Mouse (Mus musculus) gonadal fat pad, adult 2 months (tissue): Measurements from ENCODE around the gene Sh3yl1. TPM values are rescaled to one million over a fixed set of nuclear protein-coding genes. Genes with fewer than 3 reads are reported as not detected.

ENCODE experiments used
- DNase-seq: peaks from one replicate; pipeline ENCODE4 v3.0.0-alpha.2; 2012; ENCODE audit warnings: low read depth
- polyA plus RNA-seq: library from polyadenylated mRNA; depleted of rRNA; stranded (reverse); fragments of >200 nt; gene quantifications from 2 replicates; pipeline ENCODE4 v1.2.3, GENCODE M21; 2012; rRNA removed

The Sh3yl1 gene
- polyA plus RNA-seq, 1 experiment, result 5.8 TPM

DNA sequence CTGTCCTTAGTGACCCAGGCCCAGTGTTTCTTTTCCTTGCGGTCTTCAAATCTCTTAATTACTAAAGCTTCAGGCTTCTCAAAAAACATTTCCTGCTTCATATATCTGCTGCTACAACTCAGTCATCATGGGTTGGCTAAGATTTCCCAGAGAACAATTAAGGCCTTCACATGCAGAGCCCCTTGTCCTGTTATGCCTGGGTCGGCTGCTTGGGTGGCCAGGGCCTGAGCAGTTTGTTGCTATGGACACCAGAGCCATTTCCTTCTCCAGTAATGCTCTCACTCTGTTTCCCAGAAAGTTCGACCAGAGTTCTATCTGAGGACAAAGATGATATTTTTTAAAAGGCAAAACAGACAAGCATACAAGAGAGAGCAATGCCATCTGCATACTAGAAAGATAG lies 32.7 kb downstream of the Sh3yl1 start:
- no peak for DNase-seq

DNA sequence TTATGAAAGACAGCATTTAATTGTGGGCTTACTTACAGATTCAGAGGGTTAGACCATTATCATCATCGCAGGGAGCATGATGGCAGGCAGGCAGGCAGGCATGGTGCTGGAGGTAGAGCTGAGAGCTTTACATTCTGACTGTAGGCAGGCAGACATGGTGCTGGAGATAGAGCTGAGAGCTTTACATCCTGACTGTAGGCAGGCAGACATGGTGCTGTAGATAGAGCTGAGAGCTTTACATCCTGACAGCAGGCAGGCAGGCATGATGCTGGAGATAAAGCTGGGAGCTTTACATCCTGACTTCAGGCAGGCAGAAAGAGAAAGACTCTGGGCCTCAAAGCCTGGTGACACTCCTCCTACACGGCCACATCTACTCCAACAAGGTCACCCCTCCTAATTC lies 59.2 kb downstream of the Sh3yl1 start:
- no peak for DNase-seq

DNA sequence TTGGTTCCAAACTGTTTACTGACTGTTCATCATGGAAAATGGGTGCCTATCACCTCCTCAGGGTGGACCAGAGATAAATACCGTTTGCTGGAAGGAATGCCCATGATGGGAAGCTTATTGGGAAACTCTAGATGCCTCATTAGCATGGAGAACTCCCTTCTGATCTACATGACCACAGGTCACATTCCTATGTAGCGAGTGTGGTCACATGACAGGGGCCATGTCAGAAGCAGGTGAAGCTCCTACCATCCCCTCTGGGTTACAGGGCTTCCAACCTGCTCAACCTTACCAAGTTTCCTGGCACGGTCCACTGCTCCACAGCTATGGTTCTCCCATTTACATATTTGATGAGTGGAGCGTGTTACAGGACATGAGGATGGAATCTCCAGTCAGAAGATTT lies 92.3 kb downstream of the Sh3yl1 start:
- DNase-seq, result no peak

DNA sequence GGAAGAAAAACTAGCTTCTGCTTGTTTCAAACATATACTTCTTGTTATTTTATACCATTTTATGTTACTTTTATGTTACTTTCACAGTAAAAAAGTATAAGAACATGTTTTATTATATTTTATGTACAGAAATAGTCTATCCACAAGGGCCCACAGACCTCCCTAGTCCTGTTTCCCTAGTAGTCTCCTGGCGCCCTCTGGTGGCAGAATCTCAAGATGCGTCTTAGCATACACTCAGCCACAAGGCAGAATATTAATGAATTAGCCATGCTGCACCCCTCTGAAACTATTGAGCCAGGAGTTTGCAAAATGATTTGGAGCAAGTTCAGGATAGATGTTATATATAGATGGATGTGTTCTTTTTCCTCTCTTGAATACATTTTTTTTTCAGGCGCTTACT lies 93.5 kb downstream of the Sh3yl1 start:
- DNase-seq, result no peak

DNA sequence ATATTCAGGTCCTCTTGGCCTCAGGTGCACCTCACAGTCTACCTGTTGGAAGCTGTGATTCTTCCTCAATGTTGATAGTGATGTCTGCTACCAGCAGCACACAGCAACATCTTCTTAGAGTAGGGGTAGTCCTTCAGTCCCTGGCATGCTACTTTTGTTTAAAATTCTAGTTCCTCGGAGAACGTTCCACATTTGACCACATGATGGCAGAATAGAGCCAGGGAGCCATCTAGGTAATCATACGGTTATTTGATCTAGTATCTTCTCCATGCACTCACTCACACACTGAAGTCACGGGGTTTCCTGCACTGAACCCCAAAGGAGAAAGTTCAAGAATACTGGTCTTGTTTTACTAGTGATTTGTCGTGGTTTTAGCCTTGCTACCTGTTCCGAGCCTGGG lies 96.7 kb downstream of the Sh3yl1 start:
- no peak for DNase-seq

Other genes starting within 250 kb of the Sh3yl1 start
- gene Alkal2, start 27.3 kb upstream of the Sh3yl1 start, polyA plus RNA-seq, result 1.8 and 5.1 TPM in 2 replicates
- gene Acp1, start 79 bp upstream of the Sh3yl1 start, polyA plus RNA-seq, result 9.0 and 31.6 TPM in 2 replicates
- 7.2 and 13.0 TPM in 2 replicates for gene Fam110c, start 162.2 kb downstream of the Sh3yl1 start, polyA plus RNA-seq